Mouse (Mus musculus): Measurements from ENCODE around the gene Schip1. TPM values are rescaled to one million over a fixed set of nuclear protein-coding genes. Genes with fewer than 3 reads are reported as not detected.

Gene Schip1
- total and polyA plus RNA-seq, 2 experiments from 2014 or later: 108 to 157 TPM

- Histone ChIP-seq H3K9me3 (ENCODE audit: low read length) (no peaks in the 10 kb centered on the region), H3K36me3 (ENCODE audit: insufficient read depth, low read length) (peaks cover 15% of the 10 kb centered on the region), H3K27ac (ENCODE audit: low read depth, low read length) (no peak overlapping the region), H3K27me3 (ENCODE audit: insufficient read depth, low read length) (no peaks in the 10 kb centered on the region), H3K9ac (replicated peaks; ENCODE audit: low read length, poor library complexity, severe bottlenecking) (no peak overlapping the region), H3K4me3 (ENCODE audit: low read depth, low read length) (no peak overlapping the region), H3K4me1 (ENCODE audit: insufficient read depth, low read length) (0 out of 2 replicates have a peak, but pooled peaks cover 5% of the 10 kb centered on the region), H3K4me2 (ENCODE audit: low read depth, low read length, poor library complexity, severe bottlenecking) (no peak overlapping the region)
- DNase-seq (ENCODE audit: low spot score) (no peak), ATAC-seq (ENCODE audit: low FRiP score) (no peak)
- WGBS: 92% methylated on average over 10 of the region's 10 CpGs
- TF ChIP-seq CTCF (IDR thresholded peaks at IDR 0.05): no peak
Observed at GRCm38 (mm10) chr3:68617708-68618107, 553.1 kb downstream of the Schip1 start.

- 0 out of 2 replicates have a peak, but pooled peaks cover 4% of the 10 kb centered on the region for H3K4me1 ChIP-seq (ENCODE audit: insufficient read depth, low read length)
- ATAC-seq (ENCODE audit: low FRiP score) (no peak), DNase-seq (ENCODE audit: low spot score) (no peak)
- WGBS: 76% methylated on average over 5 of the region's 5 CpGs
- H3K9me3 ChIP-seq (ENCODE audit: low read length): no peaks in the 10 kb centered on the region
- H3K4me3 ChIP-seq (ENCODE audit: low read depth, low read length): no peak overlapping the region
- TF ChIP-seq CTCF (IDR thresholded peaks at IDR 0.05): no peak
- H3K27ac ChIP-seq (ENCODE audit: low read depth, low read length): no peak overlapping the region
- no peak overlapping the region for H3K4me2 ChIP-seq (ENCODE audit: low read depth, low read length, poor library complexity, severe bottlenecking)
- H3K36me3 ChIP-seq (ENCODE audit: insufficient read depth, low read length): peaks cover 15% of the 10 kb centered on the region
- no peaks in the 10 kb centered on the region for H3K27me3 ChIP-seq (ENCODE audit: insufficient read depth, low read length)
- H3K9ac ChIP-seq (replicated peaks; ENCODE audit: low read length, poor library complexity, severe bottlenecking): no peak overlapping the region
Observed at GRCm38 (mm10) chr3:68619097-68619496, 554.5 kb downstream of the Schip1 start.

- 0 out of 2 replicates have a peak, but pooled peaks cover 2% of the 10 kb centered on the region for H3K4me1 ChIP-seq (ENCODE audit: insufficient read depth, low read length)
- ATAC-seq (ENCODE audit: low FRiP score) (no peak), DNase-seq (ENCODE audit: low spot score) (no peak)
- no peaks in the 10 kb centered on the region for H3K9me3 ChIP-seq (ENCODE audit: low read length)
- WGBS: 95% methylated on average over 3 of the region's 3 CpGs
- no peak overlapping the region for H3K4me3 ChIP-seq (ENCODE audit: low read depth, low read length)
- H3K27me3 ChIP-seq (ENCODE audit: insufficient read depth, low read length): no peaks in the 10 kb centered on the region
- no peak overlapping the region for H3K27ac ChIP-seq (ENCODE audit: low read depth, low read length)
- H3K36me3 ChIP-seq (ENCODE audit: insufficient read depth, low read length): peaks cover 32% of the 10 kb centered on the region
- H3K4me2 ChIP-seq (ENCODE audit: low read depth, low read length, poor library complexity, severe bottlenecking): no peak overlapping the region
- no peak overlapping the region for H3K9ac ChIP-seq (replicated peaks; ENCODE audit: low read length, poor library complexity, severe bottlenecking)
- no peak for TF ChIP-seq CTCF (IDR thresholded peaks at IDR 0.05)
Observed at GRCm38 (mm10) chr3:68621971-68622370, 557.4 kb downstream of the Schip1 start.

- TF ChIP-seq CTCF (IDR thresholded peaks at IDR 0.05): no peak
- WGBS: 86% methylated on average over 5 of the region's 5 CpGs
- Histone ChIP-seq H3K4me2 (ENCODE audit: low read depth, low read length, poor library complexity, severe bottlenecking) (no peak overlapping the region), H3K27ac (ENCODE audit: low read depth, low read length) (no peak overlapping the region), H3K36me3 (ENCODE audit: insufficient read depth, low read length) (peaks cover 39% of the 10 kb centered on the region), H3K9ac (replicated peaks; ENCODE audit: low read length, poor library complexity, severe bottlenecking) (no peak overlapping the region), H3K9me3 (ENCODE audit: low read length) (no peaks in the 10 kb centered on the region), H3K4me1 (ENCODE audit: insufficient read depth, low read length) (0 out of 2 replicates have a peak, but pooled peaks cover 2% of the 10 kb centered on the region), H3K27me3 (ENCODE audit: insufficient read depth, low read length) (no peaks in the 10 kb centered on the region), H3K4me3 (ENCODE audit: low read depth, low read length) (no peak overlapping the region)
- DNase-seq (ENCODE audit: low spot score) (no peak), ATAC-seq (ENCODE audit: low FRiP score) (no peak)
Observed at GRCm38 (mm10) chr3:68623036-68623435, 558.4 kb downstream of the Schip1 start.

- no peak overlapping the region for H3K27ac ChIP-seq (ENCODE audit: low read depth, low read length)
- no peaks in the 10 kb centered on the region for H3K9me3 ChIP-seq (ENCODE audit: low read length)
- H3K4me2 ChIP-seq (ENCODE audit: low read depth, low read length, poor library complexity, severe bottlenecking): no peak overlapping the region
- TF ChIP-seq CTCF (IDR thresholded peaks at IDR 0.05): no peak
- H3K4me3 ChIP-seq (ENCODE audit: low read depth, low read length): no peak overlapping the region
- no peak for DNase-seq (ENCODE audit: low spot score)
- H3K9ac ChIP-seq (replicated peaks; ENCODE audit: low read length, poor library complexity, severe bottlenecking): no peak overlapping the region
- H3K36me3 ChIP-seq (ENCODE audit: insufficient read depth, low read length): peaks cover 37% of the 10 kb centered on the region
- H3K27me3 ChIP-seq (ENCODE audit: insufficient read depth, low read length): no peaks in the 10 kb centered on the region
- no peaks in the 10 kb centered on the region for H3K4me1 ChIP-seq (ENCODE audit: insufficient read depth, low read length)
- no peak for ATAC-seq (ENCODE audit: low FRiP score)
- WGBS: 91% methylated on average over 6 of the region's 6 CpGs
Observed at GRCm38 (mm10) chr3:68624471-68624870, 559.9 kb downstream of the Schip1 start.

GRCm38 (mm10) chr3:68630261-68630660, 565.7 kb downstream of the Schip1 start:
- H3K4me2 ChIP-seq (ENCODE audit: low read depth, low read length, poor library complexity, severe bottlenecking): no peak overlapping the region
- peaks cover 17% of the 10 kb centered on the region for H3K36me3 ChIP-seq (ENCODE audit: insufficient read depth, low read length)
- H3K4me3 ChIP-seq (ENCODE audit: low read depth, low read length): no peak overlapping the region
- H3K9ac ChIP-seq (replicated peaks; ENCODE audit: low read length, poor library complexity, severe bottlenecking): no peak overlapping the region
- H3K27ac ChIP-seq (ENCODE audit: low read depth, low read length): no peak overlapping the region
- no peak for TF ChIP-seq CTCF (IDR thresholded peaks at IDR 0.05)
- H3K4me1 ChIP-seq (ENCODE audit: insufficient read depth, low read length): no peaks in the 10 kb centered on the region
- H3K27me3 ChIP-seq (ENCODE audit: insufficient read depth, low read length): no peaks in the 10 kb centered on the region
- H3K9me3 ChIP-seq (ENCODE audit: low read length): no peaks in the 10 kb centered on the region
- DNase-seq (ENCODE audit: low spot score) (no peak), ATAC-seq (ENCODE audit: low FRiP score) (no peak)
- WGBS: 45% methylated on average over 4 of the region's 4 CpGs
